Mouse (Mus musculus) liver, postnatal 0 days (tissue): ENCODE data around the gene Vti1a.
A peak's percentile ranks its signal among the peaks of the same experiment; 100 is the strongest.

Source experiments
- CTCF ChIP-seq: sonication (generic); IDR thresholded peaks from 2 replicates; pipeline ENCODE4 v1.5.1; 2016; ENCODE audit warnings: antibody characterized with exemption, low read depth
- EP300 ChIP-seq: IDR thresholded peaks from 2 replicates; pipeline ENCODE4 v1.6.1; 2016; ENCODE audit warnings: antibody characterized with exemption, low read depth, mild to moderate bottlenecking

DNA sequence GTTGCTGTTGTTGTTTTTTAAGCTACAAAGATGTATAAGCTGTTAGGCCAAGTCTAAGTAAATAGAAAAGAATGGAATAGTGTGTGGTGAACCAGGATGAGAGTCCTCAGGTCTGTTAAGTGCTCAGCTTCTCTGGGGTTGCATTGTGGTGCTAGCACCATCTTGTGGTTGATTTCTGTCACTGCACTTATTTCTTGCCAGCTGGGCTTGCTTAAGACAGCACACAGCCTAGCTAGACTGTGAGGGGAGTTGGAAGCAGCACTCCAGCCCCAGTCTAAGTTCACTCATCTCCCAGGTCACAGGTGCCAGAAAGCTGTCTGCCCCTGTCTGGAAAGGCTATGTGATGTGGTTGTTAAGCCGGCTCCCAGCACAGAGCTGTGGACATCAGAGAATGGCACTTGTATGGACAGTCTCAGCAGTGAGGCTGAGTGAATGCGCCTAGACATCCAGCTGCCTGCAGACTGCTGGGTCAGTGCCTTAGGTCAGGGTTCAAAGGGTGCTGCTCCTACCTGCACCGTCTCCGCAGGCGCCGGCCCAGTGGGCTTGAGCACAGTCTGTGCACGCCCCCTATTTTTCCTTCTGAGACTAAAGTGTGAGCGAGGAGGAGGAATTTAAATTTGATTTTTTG, 16.7 kb downstream of the Vti1a start:
- TF ChIP-seq CTCF = peak; percentile 95
- no peak for TF ChIP-seq EP300
